Comparison of ENCODE assay signal across 9 mouse cellular contexts in genomic region chr1:105843856-105844255, GRCm38 (mm10).
DNase-seq lines count a peak whose midpoint lies in the region; ATAC-seq lines count a peak whose summit lies in the region.
"Had no signal": no experiment of that assay in that cellular context is flagged by ENCODE, and none has a peak within 500 bp of the region (broad histone marks: within the 10 kb centered on the region; RNA-seq: fewer than 3 reads in every experiment).

No protein-coding gene starts in this region.

- 3% methylated on average over 2 of the region's 2 CpGs for WGBS in kidney, embryonic 14.5 days
- 3% methylated on average over 2 of the region's 2 CpGs for WGBS in embryonic facial prominence, embryonic 11.5 days
- WGBS in hindbrain, embryonic 16.5 days: 4% methylated on average over 2 of the region's 2 CpGs
- WGBS in neural tube, embryonic 13.5 days: 7% methylated on average over 2 of the region's 2 CpGs

- no peaks in the 10 kb centered on the region for H3K9me3 ChIP-seq in kidney, embryonic 14.5 days (ENCODE audit: control insufficient read depth, low read length)
- no peaks in the 10 kb centered on the region for H3K9me3 ChIP-seq in embryonic facial prominence, embryonic 11.5 days (replicated peaks; ENCODE audit: control insufficient read depth, low read length)
- no peaks in the 10 kb centered on the region for H3K9me3 ChIP-seq in hindbrain, embryonic 16.5 days (ENCODE audit: control insufficient read depth, low read length)
- no peaks in the 10 kb centered on the region for H3K9me3 ChIP-seq in neural tube, embryonic 13.5 days

- no peaks in the 10 kb centered on the region for H3K36me3 ChIP-seq in kidney, embryonic 14.5 days (ENCODE audit: control insufficient read depth, insufficient read depth, low read length)
- H3K36me3 ChIP-seq in embryonic facial prominence, embryonic 11.5 days (replicated peaks; ENCODE audit: control insufficient read depth, insufficient read depth, low read depth, low read length): no peaks in the 10 kb centered on the region
- no peaks in the 10 kb centered on the region for H3K36me3 ChIP-seq in hindbrain, embryonic 16.5 days (ENCODE audit: control insufficient read depth, insufficient read depth, low read length)
- H3K36me3 ChIP-seq in neural tube, embryonic 13.5 days: no peaks in the 10 kb centered on the region

- H3K27ac ChIP-seq in kidney, embryonic 14.5 days (ENCODE audit: low read depth, low read length): no peak overlapping the region
- no peak overlapping the region for H3K27ac ChIP-seq in embryonic facial prominence, embryonic 11.5 days (replicated peaks; ENCODE audit: low read depth, low read length)
- H3K27ac ChIP-seq in hindbrain, embryonic 16.5 days (ENCODE audit: low read depth, low read length): no peak overlapping the region
- H3K27ac ChIP-seq in neural tube, embryonic 13.5 days (replicated peaks): no peak overlapping the region

- DNase-seq in kidney, adult 8-10 months: no peak
- DNase-seq in embryonic facial prominence, embryonic 11.5 days (ENCODE audit: low spot score): no peak
- DNase-seq in urinary bladder, postnatal 10 days (ENCODE audit: low spot score): no peak

- peak; percentile 65 for ATAC-seq in kidney, embryonic 14.5 days (ENCODE audit: low FRiP score, low TSS enrichment)
- ATAC-seq in embryonic facial prominence, embryonic 11.5 days (replicated peaks; ENCODE audit: insufficient number of reproducible peaks, low FRiP score, low TSS enrichment, low read depth): no peak
- peak; percentile 35; the same call in 1 of the 2 replicates for ATAC-seq in hindbrain, embryonic 16.5 days
- peak; percentile 56 for ATAC-seq in neural tube, embryonic 13.5 days (ENCODE audit: low read depth)
- no peak for ATAC-seq in erythroid progenitor cell, adult 5-6 weeks (replicated peaks; ENCODE audit: low FRiP score, poor library complexity, severe bottlenecking)
- ATAC-seq in megakaryocyte progenitor cell, adult 5-6 weeks (replicated peaks; ENCODE audit: poor library complexity): no peak
- ATAC-seq: lung, postnatal 0 days had no signal

- H3K4me2 ChIP-seq in kidney, embryonic 14.5 days (replicated peaks; ENCODE audit: low read depth, low read length): peak overlapping the region; percentile 51
- 0 out of 2 replicates have a peak overlapping the region, but pooled peaks have one; percentile 10 for H3K4me2 ChIP-seq in embryonic facial prominence, embryonic 11.5 days (ENCODE audit: low read depth, low read length)
- peak overlapping the region; percentile 65 for H3K4me2 ChIP-seq in hindbrain, embryonic 16.5 days (ENCODE audit: low read length)
- H3K4me2 ChIP-seq in neural tube, embryonic 13.5 days: peak overlapping the region; percentile 66

- H3K4me3 ChIP-seq in kidney, embryonic 14.5 days (ENCODE audit: low read length): peak overlapping the region; percentile 27
- 0 out of 2 replicates have a peak overlapping the region, but pooled peaks have one; percentile 1 for H3K4me3 ChIP-seq in embryonic facial prominence, embryonic 11.5 days (ENCODE audit: low read depth, low read length)
- peak overlapping the region; percentile 36 for H3K4me3 ChIP-seq in hindbrain, embryonic 16.5 days (ENCODE audit: low read length)
- peak overlapping the region; percentile 35 for H3K4me3 ChIP-seq in neural tube, embryonic 13.5 days

- no peak overlapping the region for H3K9ac ChIP-seq in kidney, embryonic 14.5 days (ENCODE audit: low read depth, low read length)
- H3K9ac ChIP-seq in embryonic facial prominence, embryonic 11.5 days (replicated peaks; ENCODE audit: low read length): no peak overlapping the region
- H3K9ac ChIP-seq in hindbrain, embryonic 16.5 days (ENCODE audit: low read depth, low read length): peak overlapping the region; percentile 17
- H3K9ac ChIP-seq in neural tube, embryonic 13.5 days: peak overlapping the region; percentile 68; the same call in 1 of the 2 replicates

- peaks cover 11% of the 10 kb centered on the region for H3K4me1 ChIP-seq in kidney, embryonic 14.5 days (ENCODE audit: control insufficient read depth, insufficient read depth, low read length)
- H3K4me1 ChIP-seq in embryonic facial prominence, embryonic 11.5 days (ENCODE audit: control insufficient read depth, insufficient read depth, low read length): peaks cover 3% of the 10 kb centered on the region; the same call in 1 of the 2 replicates
- peaks cover 16% of the 10 kb centered on the region for H3K4me1 ChIP-seq in hindbrain, embryonic 16.5 days (ENCODE audit: control insufficient read depth, insufficient read depth, low read depth, low read length)
- peaks cover 21% of the 10 kb centered on the region for H3K4me1 ChIP-seq in neural tube, embryonic 13.5 days (replicated peaks)

- peaks cover 9% of the 10 kb centered on the region for H3K27me3 ChIP-seq in kidney, embryonic 14.5 days (ENCODE audit: control insufficient read depth, insufficient read depth, low read length)
- H3K27me3 ChIP-seq in embryonic facial prominence, embryonic 11.5 days (ENCODE audit: control insufficient read depth, insufficient read depth, low read length): peaks cover 11% of the 10 kb centered on the region
- no peaks in the 10 kb centered on the region for H3K27me3 ChIP-seq in hindbrain, embryonic 16.5 days (replicated peaks; ENCODE audit: control insufficient read depth, insufficient read depth, low read length)
- peaks cover 12% of the 10 kb centered on the region; the same call in 1 of the 2 replicates for H3K27me3 ChIP-seq in neural tube, embryonic 13.5 days

Comparison
In these comparisons a context has a peak if more than half of its experiments do, and no peak if none do; other contexts are left out.
1. ATAC-seq: peak in kidney, embryonic 14.5 days (single experiment), hindbrain, embryonic 16.5 days (single experiment) and neural tube, embryonic 13.5 days (single experiment); none in embryonic facial prominence, embryonic 11.5 days (single experiment), erythroid progenitor cell, adult 5-6 weeks (single experiment) and megakaryocyte progenitor cell, adult 5-6 weeks (single experiment).
2. H3K4me2 ChIP-seq: peak in every context shown above with its lines; median percentile 66 in neural tube, embryonic 13.5 days; 65 in hindbrain, embryonic 16.5 days; 51 in kidney, embryonic 14.5 days; 10 in embryonic facial prominence, embryonic 11.5 days.
3. H3K9ac ChIP-seq: peak in hindbrain, embryonic 16.5 days (single experiment) and neural tube, embryonic 13.5 days (single experiment); none in kidney, embryonic 14.5 days (single experiment) and embryonic facial prominence, embryonic 11.5 days (single experiment).
4. Peak in every context shown above with its lines, with median percentiles within 50 percentile points of each other: H3K4me3 ChIP-seq.